Mouse (Mus musculus): ENCODE measurements around the gene Lexm. TPM values are rescaled to one million over a fixed set of nuclear protein-coding genes. Genes with fewer than 3 reads are reported as not detected.

The Lexm gene
- total RNA-seq (2014; rRNA removed) (not detected in 2 replicates), polyA plus RNA-seq (2015; fragmentation: Nextera tagmentation; extraction: Ambion mirVana) (not detected in 2 replicates)

DNA sequence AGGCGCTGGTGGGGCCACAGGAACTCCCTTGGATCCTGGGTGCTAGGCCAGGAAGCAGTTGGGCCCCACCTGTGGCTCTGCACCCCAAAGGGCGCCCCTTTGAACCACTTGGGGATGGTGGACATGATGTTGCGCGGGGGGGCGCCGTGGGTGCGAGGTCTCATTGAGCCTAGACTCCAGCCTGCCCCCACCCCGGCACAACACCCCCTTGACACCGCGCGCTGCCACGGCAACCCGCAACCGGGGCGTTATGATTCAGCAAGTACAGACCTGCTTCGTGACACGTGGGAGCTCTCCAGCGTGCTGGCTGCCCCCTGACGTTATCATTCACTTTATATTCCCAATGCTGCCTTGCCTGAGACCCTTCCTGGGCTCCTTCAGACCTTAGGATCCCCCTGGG is at the start of gene Lexm:
Gene Lexm (minus strand): TSS at position 186 of the 400 bp plus-strand sequence.
- Histone ChIP-seq H3K4me2 (ENCODE audit: low read depth, low read length, poor library complexity, severe bottlenecking) (peak within 1 kb of the TSS; percentile 55), H3K4me3 (ENCODE audit: low read depth, low read length) (peak within 1 kb of the TSS; percentile 16), H3K27ac (ENCODE audit: low read depth, low read length) (no peak within 1 kb of the TSS; the same call in 1 of the 2 replicates), H3K9me3 (ENCODE audit: low read length) (no peaks in the 10 kb centered on the region), H3K36me3 (ENCODE audit: insufficient read depth, low read length) (no peaks in the 10 kb centered on the region), H3K9ac (replicated peaks; ENCODE audit: low read length, poor library complexity, severe bottlenecking) (0 out of 2 replicates have a peak within 1 kb of the TSS, but pooled peaks have one; percentile 36), H3K4me1 (ENCODE audit: insufficient read depth, low read length) (peaks cover 6% of the 10 kb centered on the region; the same call in 1 of the 2 replicates), H3K27me3 (ENCODE audit: insufficient read depth, low read length) (peaks cover 14% of the 10 kb centered on the region)
- DNase-seq (ENCODE audit: low spot score) (no peak), ATAC-seq (ENCODE audit: low FRiP score) (no peak; the same call in 1 of the 2 replicates)
- WGBS, result under 1% methylated on average over 19 of the region's 19 CpGs
- no peak for TF ChIP-seq CTCF (IDR thresholded peaks at IDR 0.05)

DNA sequence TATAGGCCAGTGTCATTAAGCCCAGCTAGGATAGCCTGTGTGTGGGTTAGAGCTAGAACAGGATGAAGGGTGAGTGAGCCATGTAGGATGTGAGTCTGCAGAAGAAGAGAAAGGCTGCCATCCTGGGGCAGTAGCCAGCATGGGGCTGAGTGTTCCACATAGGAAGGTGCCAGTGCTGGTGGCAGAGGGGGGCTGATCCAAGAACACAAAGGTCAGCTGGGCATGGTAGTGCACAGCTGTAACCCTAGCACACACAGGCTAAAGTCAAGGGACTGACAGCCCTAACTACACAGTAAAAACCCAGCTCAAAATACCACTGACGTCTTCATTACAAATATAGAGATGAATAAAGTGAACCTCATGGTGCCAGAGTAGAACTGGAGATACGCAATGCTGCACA is 49.5 kb upstream of the Lexm start:
- no peak overlapping the region for H3K4me2 ChIP-seq (ENCODE audit: low read depth, low read length, poor library complexity, severe bottlenecking)
- ATAC-seq (ENCODE audit: low FRiP score) (no peak), DNase-seq (ENCODE audit: low spot score) (no peak)
- no peak overlapping the region for H3K27ac ChIP-seq (ENCODE audit: low read depth, low read length)
- no peak overlapping the region for H3K4me3 ChIP-seq (ENCODE audit: low read depth, low read length)
- 89% methylated on average over 2 of the region's 2 CpGs for WGBS
- H3K36me3 ChIP-seq (ENCODE audit: insufficient read depth, low read length), result peaks cover 72% of the 10 kb centered on the region
- H3K9ac ChIP-seq (replicated peaks; ENCODE audit: low read length, poor library complexity, severe bottlenecking), result no peak overlapping the region
- H3K4me1 ChIP-seq (ENCODE audit: insufficient read depth, low read length), result no peaks in the 10 kb centered on the region
- no peaks in the 10 kb centered on the region for H3K9me3 ChIP-seq (ENCODE audit: low read length)
- H3K27me3 ChIP-seq (ENCODE audit: insufficient read depth, low read length), result no peaks in the 10 kb centered on the region
- no peak for TF ChIP-seq CTCF (IDR thresholded peaks at IDR 0.05)

DNA sequence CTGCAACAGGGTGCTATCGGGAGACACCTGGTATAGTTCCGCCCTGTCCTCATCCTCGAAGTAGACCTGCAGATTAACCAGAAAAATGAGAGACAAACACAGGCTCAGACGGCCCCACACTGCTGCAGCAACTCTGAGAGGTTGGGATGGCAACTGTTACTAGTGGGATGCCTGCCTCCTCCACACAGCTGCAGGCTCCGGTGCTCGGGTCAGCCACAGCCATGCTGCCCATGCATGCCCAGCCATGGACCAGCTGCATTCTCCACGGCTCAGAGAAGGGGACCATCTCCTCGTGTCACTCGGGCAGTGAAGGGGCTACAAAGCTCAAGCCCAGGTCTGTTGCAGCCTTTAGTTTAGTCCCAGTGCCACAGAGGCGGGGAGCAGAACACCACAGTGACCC is 48.6 kb upstream of the Lexm start:
- Histone ChIP-seq H3K27me3 (ENCODE audit: insufficient read depth, low read length) (no peaks in the 10 kb centered on the region), H3K4me1 (ENCODE audit: insufficient read depth, low read length) (no peaks in the 10 kb centered on the region), H3K9me3 (ENCODE audit: low read length) (no peaks in the 10 kb centered on the region), H3K4me3 (ENCODE audit: low read depth, low read length) (no peak overlapping the region), H3K4me2 (ENCODE audit: low read depth, low read length, poor library complexity, severe bottlenecking) (no peak overlapping the region), H3K27ac (ENCODE audit: low read depth, low read length) (no peak overlapping the region), H3K9ac (replicated peaks; ENCODE audit: low read length, poor library complexity, severe bottlenecking) (no peak overlapping the region), H3K36me3 (ENCODE audit: insufficient read depth, low read length) (peaks cover 67% of the 10 kb centered on the region)
- DNase-seq (ENCODE audit: low spot score) (no peak), ATAC-seq (ENCODE audit: low FRiP score) (no peak)
- no peak for TF ChIP-seq CTCF (IDR thresholded peaks at IDR 0.05)
- WGBS, result 93% methylated on average over 10 of the region's 10 CpGs

DNA sequence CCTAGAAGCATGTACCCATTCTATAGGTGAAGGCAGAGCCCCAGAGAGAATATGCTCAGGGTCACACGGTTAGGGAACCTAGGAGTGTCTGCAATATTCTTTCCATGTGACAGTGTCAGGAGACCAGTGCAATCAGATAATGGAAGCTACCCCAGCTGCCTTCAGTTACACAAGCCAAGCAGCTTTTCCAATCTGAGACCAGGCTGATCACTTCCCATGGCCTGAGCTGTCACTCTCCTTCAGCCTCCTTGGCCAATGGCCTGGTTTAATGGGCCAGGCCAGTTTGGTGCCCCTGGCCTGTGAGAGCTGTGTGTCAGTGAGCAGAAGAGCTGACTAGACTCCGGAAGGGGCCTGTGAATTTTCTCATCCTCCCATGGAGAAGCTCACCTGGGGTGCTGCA is 48.2 kb upstream of the Lexm start:
- ATAC-seq (ENCODE audit: low FRiP score), result no peak
- Histone ChIP-seq H3K27me3 (ENCODE audit: insufficient read depth, low read length) (no peaks in the 10 kb centered on the region), H3K4me2 (ENCODE audit: low read depth, low read length, poor library complexity, severe bottlenecking) (no peak overlapping the region), H3K9ac (replicated peaks; ENCODE audit: low read length, poor library complexity, severe bottlenecking) (no peak overlapping the region), H3K27ac (ENCODE audit: low read depth, low read length) (no peak overlapping the region), H3K9me3 (ENCODE audit: low read length) (no peaks in the 10 kb centered on the region), H3K4me1 (ENCODE audit: insufficient read depth, low read length) (no peaks in the 10 kb centered on the region), H3K4me3 (ENCODE audit: low read depth, low read length) (no peak overlapping the region), H3K36me3 (ENCODE audit: insufficient read depth, low read length) (peaks cover 66% of the 10 kb centered on the region)
- WGBS, result 96% methylated on average over 2 of the region's 2 CpGs
- DNase-seq (ENCODE audit: low spot score), result no peak
- TF ChIP-seq CTCF (IDR thresholded peaks at IDR 0.05), result no peak

DNA sequence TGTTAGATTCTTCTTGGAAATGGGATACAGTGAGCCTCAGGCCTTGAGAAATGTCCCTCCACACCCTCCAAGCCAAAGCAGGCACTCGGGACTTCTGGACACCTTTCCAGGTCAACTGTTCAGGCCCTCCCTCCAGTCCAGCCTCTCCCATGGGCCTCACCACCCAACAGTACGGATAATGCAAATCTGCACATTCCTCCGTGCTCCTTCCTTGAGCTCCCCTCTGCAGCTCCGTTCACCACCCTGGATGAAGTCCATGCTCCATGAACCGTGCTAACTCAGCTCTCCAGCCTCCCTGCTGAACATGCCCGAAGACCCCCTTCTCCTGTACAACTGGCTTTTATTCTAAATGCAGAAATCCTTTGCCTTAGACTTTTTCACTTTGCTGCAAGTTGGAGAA is 47.7 kb upstream of the Lexm start:
- TF ChIP-seq CTCF (IDR thresholded peaks at IDR 0.05), result no peak
- no peak for DNase-seq (ENCODE audit: low spot score)
- Histone ChIP-seq H3K9ac (replicated peaks; ENCODE audit: low read length, poor library complexity, severe bottlenecking) (no peak overlapping the region), H3K36me3 (ENCODE audit: insufficient read depth, low read length) (peaks cover 65% of the 10 kb centered on the region), H3K9me3 (ENCODE audit: low read length) (no peaks in the 10 kb centered on the region), H3K27me3 (ENCODE audit: insufficient read depth, low read length) (no peaks in the 10 kb centered on the region), H3K4me3 (ENCODE audit: low read depth, low read length) (no peak overlapping the region), H3K4me2 (ENCODE audit: low read depth, low read length, poor library complexity, severe bottlenecking) (no peak overlapping the region), H3K27ac (ENCODE audit: low read depth, low read length) (no peak overlapping the region), H3K4me1 (ENCODE audit: insufficient read depth, low read length) (no peaks in the 10 kb centered on the region)
- WGBS, result 94% methylated on average over 6 of the region's 6 CpGs
- ATAC-seq (ENCODE audit: low FRiP score), result no peak

DNA sequence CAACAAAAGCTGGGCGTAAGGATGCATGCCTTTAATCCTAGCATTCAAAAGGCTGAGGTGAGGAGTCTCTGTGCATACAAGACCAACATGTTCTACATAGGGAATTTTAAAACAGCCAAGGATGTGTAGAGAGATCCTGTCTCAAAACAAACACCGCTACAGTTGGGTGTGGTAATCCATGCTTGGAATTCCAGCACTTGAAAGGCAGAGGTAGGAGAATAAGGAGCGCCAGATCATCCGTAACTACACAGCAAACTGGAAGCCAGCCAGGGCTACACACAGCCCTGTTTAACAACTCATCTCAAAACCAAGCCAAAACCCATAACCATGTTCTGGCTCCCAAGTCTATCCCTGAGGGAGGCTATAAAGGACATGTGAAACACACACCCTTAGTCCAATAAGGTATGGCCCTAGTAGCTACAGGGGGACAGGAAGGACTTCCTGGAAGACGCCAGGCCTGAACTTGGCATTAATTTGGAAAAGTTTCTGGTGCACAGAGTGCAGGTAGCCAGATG is 47.0 kb upstream of the Lexm start:
- 88% methylated on average over 5 of the region's 5 CpGs for WGBS
- Histone ChIP-seq H3K9ac (replicated peaks; ENCODE audit: low read length, poor library complexity, severe bottlenecking) (no peak overlapping the region), H3K36me3 (ENCODE audit: insufficient read depth, low read length) (peaks cover 67% of the 10 kb centered on the region), H3K27ac (ENCODE audit: low read depth, low read length) (no peak overlapping the region), H3K4me1 (ENCODE audit: insufficient read depth, low read length) (no peaks in the 10 kb centered on the region), H3K4me3 (ENCODE audit: low read depth, low read length) (no peak overlapping the region), H3K9me3 (ENCODE audit: low read length) (no peaks in the 10 kb centered on the region), H3K27me3 (ENCODE audit: insufficient read depth, low read length) (no peaks in the 10 kb centered on the region), H3K4me2 (ENCODE audit: low read depth, low read length, poor library complexity, severe bottlenecking) (no peak overlapping the region)
- DNase-seq (ENCODE audit: low spot score) (no peak), ATAC-seq (ENCODE audit: low FRiP score) (no peak)
- TF ChIP-seq CTCF (IDR thresholded peaks at IDR 0.05), result no peak

All from midbrain, postnatal 0 days (tissue).